Mouse (Mus musculus) CD8-positive naive resting alpha-beta T cell, adult 2 months (primary cell): ENCODE measurements around the gene Pafah2.

ENCODE experiments used
- DNase-seq, 2 experiments: peaks; one replicate each; pipeline ENCODE4 v3.0.0; 2022; ENCODE audit warnings: low read depth in 2 of 2, low spot score in 2 of 2

Pafah2 gene

GRCm38 (mm10) chr4:134395977-134396825 lies at the start of gene Pafah2:
Gene Pafah2 (plus strand): TSS chr4:134396320.
- peak; percentile 92 for DNase-seq

- no peak for DNase-seq
Measured at GRCm38 (mm10) chr4:134348078-134348477, 48.0 kb upstream of the Pafah2 start.

DNA sequence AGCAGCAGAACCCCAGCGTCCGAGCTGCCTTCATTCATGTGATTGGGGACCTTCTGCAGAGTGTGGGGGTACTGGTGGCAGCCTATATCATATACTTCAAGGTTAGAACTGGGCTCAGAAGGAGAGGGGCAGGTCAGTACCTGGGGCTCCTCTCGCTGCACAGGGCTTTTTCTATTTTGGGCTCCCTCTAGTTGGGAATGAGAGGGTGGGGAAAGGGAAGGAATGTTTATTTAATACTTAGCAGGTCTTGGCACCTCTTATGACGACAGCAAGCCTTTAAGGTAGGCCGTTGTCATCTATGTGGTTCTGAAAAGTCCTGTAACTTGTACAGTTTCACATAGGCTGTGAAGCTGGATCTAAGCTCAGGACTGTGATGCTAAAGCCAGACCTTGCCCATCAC lies 47.6 kb upstream of the Pafah2 start:
- no peak for DNase-seq

DNA sequence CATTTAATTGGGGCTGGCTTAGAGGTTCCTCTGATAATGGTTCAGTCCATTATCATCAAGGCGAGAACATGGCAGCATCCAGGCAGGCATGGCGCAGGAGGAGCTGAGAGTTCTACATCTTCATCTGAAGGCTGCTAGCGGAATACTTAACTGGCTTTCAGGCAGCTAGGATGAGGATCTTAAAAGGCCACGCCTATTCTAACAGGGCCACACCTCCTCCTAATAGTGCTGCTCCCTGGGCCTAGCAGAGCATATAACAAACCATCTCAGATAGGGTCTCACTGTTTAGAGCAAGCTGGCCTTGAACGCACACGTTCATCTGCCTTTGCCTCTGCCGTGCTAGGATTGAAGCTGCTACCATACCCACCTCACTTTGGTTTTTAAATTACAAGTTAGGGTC lies 46.3 kb upstream of the Pafah2 start:
- DNase-seq: no peak

GRCm38 (mm10) chr4:134350641-134351040 lies 45.5 kb upstream of the Pafah2 start:
- DNase-seq: no peak

- DNase-seq: no peak
Measured at GRCm38 (mm10) chr4:134351329-134352260, 44.5 kb upstream of the Pafah2 start.

- no peak for DNase-seq
Measured at GRCm38 (mm10) chr4:134352261-134352707, 43.8 kb upstream of the Pafah2 start.

GRCm38 (mm10) chr4:134352929-134353328 lies 43.2 kb upstream of the Pafah2 start:
- no peak for DNase-seq

GRCm38 (mm10) chr4:134353527-134354409 lies 42.4 kb upstream of the Pafah2 start:
- DNase-seq: no peak

- no peak for DNase-seq
Measured at GRCm38 (mm10) chr4:134355841-134356452, 40.2 kb upstream of the Pafah2 start.

DNA sequence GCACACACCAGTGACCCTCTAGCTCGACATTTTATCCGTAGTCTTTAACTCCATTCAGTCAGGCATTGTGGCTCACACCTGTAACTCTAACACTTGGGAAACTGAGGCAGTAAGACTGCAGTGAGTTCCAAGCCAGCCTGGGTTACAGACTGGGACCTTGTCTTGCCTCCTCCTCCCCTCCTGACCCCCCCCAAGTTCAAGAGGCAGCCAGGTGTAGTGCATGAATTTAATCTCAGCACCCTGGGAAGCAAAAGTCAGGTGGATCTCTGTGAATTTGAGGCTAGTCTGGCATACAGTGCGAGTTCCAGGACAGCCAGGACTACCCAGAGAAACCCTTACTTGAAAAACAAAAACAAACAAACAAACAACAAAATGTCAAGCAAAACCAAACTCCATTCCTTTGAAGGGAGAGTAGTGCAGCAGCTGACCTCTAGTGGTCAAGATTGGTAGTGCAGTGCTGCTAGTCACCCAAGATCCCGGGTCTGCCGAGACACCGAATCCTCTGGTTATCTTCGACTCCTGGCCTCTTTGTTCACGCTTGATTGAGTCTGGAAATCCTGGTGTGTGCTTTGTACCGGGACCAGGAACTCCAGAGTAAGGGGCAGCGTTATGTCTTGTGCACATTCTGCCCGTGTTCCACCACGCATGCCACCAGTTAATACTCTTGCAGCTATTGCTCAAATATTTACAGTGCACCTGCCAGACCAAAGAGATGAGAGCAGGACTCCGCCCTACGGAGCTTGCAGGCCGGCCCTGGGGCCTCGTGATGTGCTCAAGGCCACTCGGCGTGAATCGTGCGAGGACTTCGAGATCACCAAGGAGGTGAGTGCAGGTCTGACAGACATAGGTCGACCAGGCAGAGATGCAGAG lies 39.3 kb upstream of the Pafah2 start:
- peak; percentile 53 to 68 for DNase-seq

GRCm38 (mm10) chr4:134357461-134357771 lies 38.7 kb upstream of the Pafah2 start:
- no peak for DNase-seq

- no peak for DNase-seq
Measured at GRCm38 (mm10) chr4:134359649-134360048, 36.5 kb upstream of the Pafah2 start.

DNA sequence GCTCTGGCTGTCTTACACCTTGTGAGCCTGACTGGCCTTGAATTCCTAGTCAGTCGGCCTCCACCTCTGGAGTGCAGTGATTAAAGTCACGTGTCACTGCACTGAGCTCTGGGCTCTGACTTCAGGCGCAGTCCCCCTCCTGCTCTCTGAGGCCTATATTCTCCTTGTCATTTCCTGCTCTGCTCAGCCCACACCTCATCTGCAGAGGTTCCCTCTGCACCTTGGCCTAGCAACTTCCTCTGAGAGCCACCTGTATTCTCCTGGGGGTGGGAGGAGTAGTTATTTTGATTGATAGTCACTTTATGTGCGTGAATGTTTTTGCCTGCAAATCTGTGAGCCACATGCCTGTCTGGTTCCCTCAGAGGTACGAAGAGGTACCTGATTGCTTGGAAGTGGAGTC lies 34.9 kb upstream of the Pafah2 start:
- DNase-seq: peak in 1 of 2 experiments; percentile 17

- no peak for DNase-seq
Measured at GRCm38 (mm10) chr4:134362124-134362523, 34.0 kb upstream of the Pafah2 start.

DNA sequence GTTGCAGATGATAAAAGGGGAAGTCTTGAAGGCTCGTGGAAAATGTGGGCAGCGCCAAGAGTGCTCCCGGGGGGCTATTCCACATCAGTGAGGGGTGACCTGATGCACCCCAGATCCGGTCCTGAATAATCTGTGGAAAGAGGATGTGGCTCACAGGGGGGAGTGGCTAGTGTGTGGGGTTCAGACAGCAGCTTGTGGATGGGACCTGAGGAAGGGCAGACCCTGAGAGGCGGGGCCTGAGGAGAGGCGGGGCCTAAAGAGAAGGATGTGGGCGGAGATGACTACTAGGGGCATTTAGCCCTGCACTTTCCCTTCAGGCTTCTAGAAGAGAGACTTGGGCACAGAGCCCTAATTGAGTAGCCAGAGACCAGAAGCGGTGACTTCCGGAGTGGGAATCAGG lies 33.5 kb upstream of the Pafah2 start:
- peak; percentile 51 to 72 for DNase-seq

DNA sequence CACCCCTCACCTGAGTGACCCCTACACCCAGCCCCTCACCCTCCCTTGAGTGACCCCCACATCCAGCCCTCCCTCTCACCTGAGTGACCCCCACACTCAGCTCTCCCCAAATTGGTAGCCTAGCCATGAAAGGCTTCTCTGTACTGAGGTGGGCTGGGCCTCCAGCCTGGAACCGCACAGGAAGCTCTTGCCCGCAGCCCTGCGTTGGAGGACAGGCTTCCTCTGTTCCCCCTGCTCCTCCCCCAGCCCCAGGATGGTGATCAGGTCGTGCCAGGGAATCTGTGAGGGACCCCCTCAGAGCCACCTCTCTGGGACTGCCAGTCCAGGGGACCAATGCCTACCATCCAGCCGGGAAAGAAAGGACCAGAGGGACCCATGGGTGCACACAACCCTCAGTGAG lies 30.8 kb upstream of the Pafah2 start:
- no peak for DNase-seq

GRCm38 (mm10) chr4:134370649-134371221 lies 25.4 kb upstream of the Pafah2 start:
- no peak for DNase-seq

DNA sequence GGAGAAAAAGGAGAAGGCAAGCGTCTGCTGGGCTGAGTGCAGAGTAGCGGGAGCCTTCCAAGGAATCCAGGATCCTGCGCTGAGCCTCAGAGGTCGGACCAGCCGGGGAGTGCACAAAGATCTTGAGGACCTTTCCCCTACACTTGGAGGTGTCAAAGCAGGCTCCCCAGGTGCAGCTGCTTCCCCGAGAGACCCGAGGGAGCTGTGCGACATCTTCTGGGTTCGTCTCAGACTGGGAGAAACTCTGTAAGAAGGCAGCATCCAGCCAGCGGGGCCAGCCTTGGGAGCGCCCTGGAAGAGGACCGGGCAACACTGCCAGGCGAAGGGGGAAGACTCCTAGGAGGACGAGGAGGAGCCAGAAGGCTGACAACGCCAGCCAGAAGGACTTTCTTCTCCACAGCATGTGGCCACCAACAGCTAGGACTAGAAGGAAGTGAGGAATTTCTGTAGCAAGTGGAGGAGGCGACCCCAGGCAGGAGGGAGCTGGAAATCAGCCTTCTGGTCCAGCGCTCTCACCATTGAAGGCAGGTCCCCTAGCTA lies 24.7 kb upstream of the Pafah2 start:
- DNase-seq: no peak
